Mouse (Mus musculus) limb, embryonic 12.5 days (tissue): ENCODE results near the gene Phf20. TPM values are rescaled to one million over a fixed set of nuclear protein-coding genes. Genes with fewer than 3 reads are reported as not detected.
A peak's percentile ranks its signal among the peaks of the same experiment; 100 is the strongest.
"Not testable (repeated sequence)": the region's sequence is repeated elsewhere in the genome, so short reads cannot be mapped to it uniquely, and the experiment has no call there.

Experiments used
- ATAC-seq: fragments of 200-750 bp; cut with Nextera tagmentation; 2 replicates; pipeline ENCODE4 v1.8.0; 2017; ENCODE audit warnings: low read depth, moderate TSS enrichment; ENCODE audit not compliant: insufficient number of reproducible peaks, insufficient read depth, low FRiP score, low TSS enrichment
- H3K27ac ChIP-seq: fragments of 300-500 bp; sonication (generic); 2 replicates; pipeline ENCODE4 v1.5.1; 2016; ENCODE audit warnings: mild to moderate bottlenecking, moderate library complexity
- H3K27me3 ChIP-seq: fragments of 300-500 bp; sonication (generic); 2 replicates; pipeline ENCODE4 v1.6.1; 2016; ENCODE audit warnings: mild to moderate bottlenecking, moderate library complexity
- H3K36me3 ChIP-seq: fragments of 300-500 bp; sonication (generic); 2 replicates; pipeline ENCODE4 v1.6.1; 2016; ENCODE audit warnings: mild to moderate bottlenecking, moderate library complexity
- H3K4me1 ChIP-seq: fragments of 300-500 bp; sonication (generic); replicated peaks from 2 replicates; pipeline ENCODE4 v1.6.1; 2016
- H3K4me2 ChIP-seq: fragments of 300-500 bp; sonication (generic); 2 replicates; pipeline ENCODE4 v1.6.1; 2016; ENCODE audit warnings: mild to moderate bottlenecking, moderate library complexity
- H3K4me3 ChIP-seq: fragments of 300-500 bp; sonication (generic); replicated peaks from 2 replicates; pipeline ENCODE4 v1.5.1; 2016; ENCODE audit warnings: mild to moderate bottlenecking
- H3K9ac ChIP-seq: fragments of 300-500 bp; sonication (generic); replicated peaks from 2 replicates; pipeline ENCODE4 v1.6.1; 2016; ENCODE audit warnings: mild to moderate bottlenecking, moderate library complexity
- H3K9me3 ChIP-seq: fragments of 300-500 bp; sonication (generic); 2 replicates; pipeline ENCODE4 v1.6.1; 2016; ENCODE audit warnings: mild to moderate bottlenecking, moderate library complexity
- WGBS: fragments of 180-500 bp; shearing (Covaris S2); methylation state at CpG from one replicate; pipeline ENCODE4 v1.1.7; 2016; 5-methylcytosine and 5-hydroxymethylcytosine counted together
- polyA plus RNA-seq: library from polyadenylated mRNA; unstranded; fragments of >200 nt; fragmentation: Nextera tagmentation; extraction: Ambion mirVana; gene quantifications from 2 replicates; pipeline ENCODE4 v1.2.1, GENCODE M21; 2016

Phf20 gene
- polyA plus RNA-seq, 1 experiment from 2014 or later = 84.3 TPM

DNA sequence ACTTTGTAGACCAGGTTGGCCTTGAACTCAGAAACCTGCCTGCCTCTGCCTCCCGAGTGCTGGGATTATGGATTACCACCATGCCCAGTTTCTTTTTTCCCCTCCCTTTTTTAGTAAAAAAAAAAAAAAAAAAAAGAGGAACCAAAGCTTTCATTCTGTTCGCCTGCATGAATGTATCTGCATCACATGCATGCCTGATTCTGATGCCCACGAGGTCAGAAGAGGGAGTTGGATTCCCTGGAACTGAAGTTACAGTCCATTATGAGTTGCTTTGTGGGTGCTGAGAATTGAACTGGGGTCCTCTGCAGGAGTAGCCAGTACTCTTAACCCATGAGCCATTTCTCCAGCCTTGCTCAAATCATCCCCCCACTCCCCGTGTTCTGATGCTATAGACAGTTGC, 5.2 kb downstream of the Phf20 start:
- Histone ChIP-seq H3K27ac (no peak overlapping the region), H3K36me3 (peaks cover 29% of the 10 kb centered on the region)

DNA sequence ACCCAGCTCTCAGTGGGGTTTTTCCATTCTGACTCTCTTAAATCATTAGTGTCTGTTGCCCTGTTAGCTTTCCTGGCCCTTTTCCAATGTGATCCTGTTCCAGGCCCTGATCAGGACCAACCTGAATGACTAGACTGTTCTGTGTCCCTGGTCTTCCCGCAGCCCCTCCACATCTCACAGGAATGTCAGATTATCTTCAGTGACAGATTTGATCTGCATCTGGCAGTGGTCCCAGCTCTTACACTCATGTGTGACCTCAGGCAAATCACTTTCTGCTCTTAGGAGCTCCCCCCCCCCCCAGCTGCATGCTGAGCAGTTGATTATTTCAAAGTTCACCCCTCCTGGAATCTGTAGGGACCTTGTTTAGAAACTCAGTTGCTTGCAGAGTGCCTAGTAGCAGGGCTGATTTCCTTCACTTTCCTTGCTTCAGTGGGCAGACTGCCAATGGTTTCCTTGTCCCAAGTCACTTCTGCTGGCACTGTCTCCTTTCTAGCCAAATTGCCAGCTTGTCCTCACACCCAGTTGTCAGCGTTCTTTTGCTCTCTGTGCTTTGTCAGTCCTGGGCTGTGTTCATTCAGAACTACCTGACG, 6.7 kb downstream of the Phf20 start:
- peaks cover 39% of the 10 kb centered on the region for H3K4me1 ChIP-seq
- ATAC-seq = no peak
- H3K9me3 ChIP-seq = no peaks in the 10 kb centered on the region
- H3K9ac ChIP-seq = no peak overlapping the region
- H3K4me2 ChIP-seq = no peak overlapping the region
- H3K27ac ChIP-seq = peak overlapping the region; percentile 66
- H3K4me3 ChIP-seq = no peak overlapping the region
- H3K36me3 ChIP-seq = peaks cover 39% of the 10 kb centered on the region
- WGBS = 66% methylated on average over 3 of the region's 3 CpGs
- no peaks in the 10 kb centered on the region for H3K27me3 ChIP-seq

More for the DNA sequence above, 5.2 kb downstream of the Phf20 start:
- H3K4me2 ChIP-seq = no peak overlapping the region
- no peak for ATAC-seq
- H3K27me3 ChIP-seq = no peaks in the 10 kb centered on the region
- no peak overlapping the region for H3K4me3 ChIP-seq
- peaks cover 45% of the 10 kb centered on the region for H3K4me1 ChIP-seq
- WGBS = 89% methylated on average over 4 of the region's 4 CpGs
- no peaks in the 10 kb centered on the region for H3K9me3 ChIP-seq
- no peak overlapping the region for H3K9ac ChIP-seq

DNA sequence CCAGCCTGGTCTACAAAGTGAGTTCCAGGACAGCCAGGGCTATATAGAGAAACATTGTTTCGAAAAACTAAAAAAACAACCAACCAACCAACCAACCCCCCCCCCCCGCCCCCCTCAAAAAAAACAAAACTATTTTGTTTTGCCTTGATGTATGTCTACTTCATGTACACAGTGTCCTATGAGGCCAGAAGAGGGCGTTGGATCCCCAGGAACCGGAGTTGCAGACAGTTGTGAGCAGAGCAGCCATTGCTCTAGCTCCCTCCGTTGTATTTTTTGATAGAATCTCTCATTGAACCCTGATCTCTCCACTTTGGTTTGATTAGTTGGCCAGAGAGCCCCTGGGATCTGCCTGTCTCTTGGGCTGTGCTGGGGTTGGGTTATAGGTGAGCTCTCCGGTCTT, 7.7 kb downstream of the Phf20 start:
- H3K4me1 ChIP-seq = peaks cover 33% of the 10 kb centered on the region
- H3K9ac ChIP-seq = no peak overlapping the region
- no peak overlapping the region for H3K4me2 ChIP-seq
- no peak overlapping the region for H3K4me3 ChIP-seq
- no peak for ATAC-seq
- H3K9me3 ChIP-seq = no peaks in the 10 kb centered on the region
- H3K36me3 ChIP-seq = peaks cover 45% of the 10 kb centered on the region
- H3K27me3 ChIP-seq = no peaks in the 10 kb centered on the region
- WGBS = 89% methylated on average over 6 of the region's 6 CpGs
- H3K27ac ChIP-seq = no peak overlapping the region

DNA sequence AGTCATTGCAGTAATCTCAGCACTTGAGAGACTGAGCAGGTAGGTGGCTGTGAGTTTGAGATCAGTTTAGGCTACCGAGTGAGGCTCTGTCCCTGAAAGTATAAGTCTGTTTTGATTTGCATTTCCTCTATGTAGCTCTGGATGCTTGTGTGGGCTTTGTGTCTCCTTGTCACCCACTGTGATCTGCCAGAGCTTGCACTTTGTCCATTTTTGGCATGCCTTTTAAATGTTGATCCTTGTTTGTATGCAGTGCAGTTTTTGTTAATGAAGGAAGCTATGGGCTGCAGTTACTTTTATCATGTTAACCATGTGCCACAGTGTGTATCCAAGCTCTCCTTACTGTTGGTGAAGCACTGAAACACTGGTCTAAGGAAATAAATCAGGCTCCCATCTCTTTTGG, 21.5 kb downstream of the Phf20 start:
- no peaks in the 10 kb centered on the region for H3K4me1 ChIP-seq
- no peak for ATAC-seq
- H3K4me2 ChIP-seq = no peak overlapping the region
- no peaks in the 10 kb centered on the region for H3K9me3 ChIP-seq
- no peak overlapping the region for H3K27ac ChIP-seq
- H3K36me3 ChIP-seq = peaks cover 30% of the 10 kb centered on the region
- 87% methylated on average over 1 of the region's 1 CpGs for WGBS
- H3K4me3 ChIP-seq = no peak overlapping the region
- H3K9ac ChIP-seq = no peak overlapping the region
- H3K27me3 ChIP-seq = no peaks in the 10 kb centered on the region

DNA sequence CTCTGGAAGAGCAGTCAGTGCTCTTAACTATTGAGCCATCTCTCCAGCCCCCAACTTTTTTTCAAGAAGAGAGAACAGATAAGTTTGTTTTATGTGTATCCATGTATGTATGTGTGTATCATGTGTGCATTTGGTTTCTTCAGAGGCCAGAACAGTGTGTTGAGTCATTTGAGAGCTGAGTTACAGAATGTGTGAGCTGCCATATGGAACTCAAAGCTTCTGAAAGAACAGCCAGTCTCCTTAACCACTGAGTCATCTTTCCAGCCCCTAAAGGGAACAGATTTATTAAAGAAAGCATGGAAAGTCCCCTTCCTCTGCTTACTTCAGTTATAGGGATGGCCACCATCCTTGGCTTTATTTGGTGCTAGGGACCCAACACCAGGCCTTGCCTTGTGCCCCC, 25.8 kb downstream of the Phf20 start:
- Histone ChIP-seq H3K4me1 (no peaks in the 10 kb centered on the region), H3K27me3 (no peaks in the 10 kb centered on the region), H3K27ac (no peak overlapping the region), H3K4me3 (no peak overlapping the region), H3K4me2 (no peak overlapping the region), H3K36me3 (peaks cover 55% of the 10 kb centered on the region), H3K9ac (no peak overlapping the region), H3K9me3 (no peaks in the 10 kb centered on the region)
- ATAC-seq = no peak

- Histone ChIP-seq H3K4me2 (no peak overlapping the region), H3K36me3 (peaks cover 56% of the 10 kb centered on the region), H3K4me1 (no peaks in the 10 kb centered on the region), H3K27me3 (no peaks in the 10 kb centered on the region), H3K9me3 (no peaks in the 10 kb centered on the region), H3K4me3 (no peak overlapping the region), H3K27ac (no peak overlapping the region), H3K9ac (no peak overlapping the region)
- no peak for ATAC-seq
- 95% methylated on average over 5 of the region's 5 CpGs for whole genome bisulfite sequencing
Observed at GRCm38 (mm10) chr2:156224043-156224442, 27.8 kb downstream of the Phf20 start.

- 97% methylated on average over 1 of the region's 1 CpGs for WGBS
- H3K27ac ChIP-seq = no peak overlapping the region
- H3K36me3 ChIP-seq = peaks cover 84% of the 10 kb centered on the region
- H3K4me3 ChIP-seq = no peak overlapping the region
- H3K9ac ChIP-seq = no peak overlapping the region
- H3K27me3 ChIP-seq = no peaks in the 10 kb centered on the region
- H3K9me3 ChIP-seq = no peaks in the 10 kb centered on the region
- ATAC-seq = no peak
- no peak overlapping the region for H3K4me2 ChIP-seq
- H3K4me1 ChIP-seq = no peaks in the 10 kb centered on the region
Observed at GRCm38 (mm10) chr2:156227689-156228088, 31.4 kb downstream of the Phf20 start.

DNA sequence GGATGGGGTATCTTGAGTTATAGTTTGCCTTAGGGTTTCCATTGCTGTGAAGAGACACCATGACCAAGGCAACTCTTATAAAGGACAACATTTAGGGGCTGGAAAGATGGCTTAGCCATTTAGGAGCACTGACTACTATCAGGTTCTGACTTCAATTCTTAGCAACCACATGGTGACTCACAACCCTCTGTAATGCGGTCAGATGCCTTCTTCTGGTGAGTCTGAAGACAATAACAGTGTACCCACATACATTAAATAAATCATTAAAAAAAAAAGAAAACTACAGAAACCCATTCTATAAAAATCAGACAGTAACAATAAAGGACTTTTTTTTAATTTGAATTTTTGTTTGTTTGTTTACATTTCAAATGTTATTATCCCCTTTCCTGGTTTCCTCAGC, 32.9 kb downstream of the Phf20 start:
- peaks cover 9% of the 10 kb centered on the region for H3K4me1 ChIP-seq
- no peak overlapping the region for H3K27ac ChIP-seq
- H3K9ac ChIP-seq = no peak overlapping the region
- no peak overlapping the region for H3K4me3 ChIP-seq
- ATAC-seq = no peak
- no peaks in the 10 kb centered on the region for H3K9me3 ChIP-seq
- no peak overlapping the region for H3K4me2 ChIP-seq
- no peaks in the 10 kb centered on the region for H3K27me3 ChIP-seq
- 90% methylated on average over 1 of the region's 1 CpGs for WGBS
- peaks cover 78% of the 10 kb centered on the region for H3K36me3 ChIP-seq

DNA sequence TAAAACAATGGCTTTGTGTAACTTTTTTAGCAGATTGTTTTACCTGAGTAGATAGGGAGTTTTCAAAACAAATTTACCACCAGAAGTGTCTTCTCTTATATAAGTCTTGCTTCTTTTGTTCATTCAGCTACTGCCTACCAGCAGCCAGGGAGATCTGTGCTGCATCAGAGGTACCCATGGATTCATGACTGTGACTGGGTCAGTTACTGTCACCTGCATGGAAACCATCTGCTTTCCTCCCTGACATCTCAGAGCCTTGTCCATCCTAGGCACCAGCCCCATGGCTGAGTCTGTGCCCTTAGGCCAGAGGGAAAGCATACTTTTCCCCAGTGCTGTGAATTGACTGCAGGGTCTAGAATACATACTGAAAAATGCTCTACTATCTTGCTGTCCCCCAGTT, 35.1 kb downstream of the Phf20 start:
- ATAC-seq = no peak
- Histone ChIP-seq H3K27me3 (no peaks in the 10 kb centered on the region), H3K4me1 (peaks cover 9% of the 10 kb centered on the region), H3K27ac (no peak overlapping the region), H3K9me3 (no peaks in the 10 kb centered on the region), H3K4me3 (no peak overlapping the region), H3K9ac (no peak overlapping the region), H3K36me3 (peaks cover 77% of the 10 kb centered on the region), H3K4me2 (no peak overlapping the region)

- ATAC-seq = no peak
- Histone ChIP-seq H3K27me3 (no peaks in the 10 kb centered on the region), H3K4me3 (no peak overlapping the region), H3K27ac (peak overlapping the region; percentile 46; the same call in 1 of the 2 replicates), H3K9ac (no peak overlapping the region), H3K36me3 (peaks cover 73% of the 10 kb centered on the region), H3K4me2 (no peak overlapping the region), H3K4me1 (peaks cover 9% of the 10 kb centered on the region), H3K9me3 (no peaks in the 10 kb centered on the region)
- WGBS = 57% methylated on average over 3 of the region's 3 CpGs
Observed at GRCm38 (mm10) chr2:156233275-156233948, 37.1 kb downstream of the Phf20 start.

GRCm38 (mm10) chr2:156234016-156234415, 37.8 kb downstream of the Phf20 start:
- H3K27ac ChIP-seq, H3K27me3 ChIP-seq, H3K4me3 ChIP-seq, H3K4me1 ChIP-seq, H3K9ac ChIP-seq, H3K9me3 ChIP-seq, H3K4me2 ChIP-seq, ATAC-seq: not testable (repeated sequence)
- H3K36me3 ChIP-seq = peaks cover 72% of the 10 kb centered on the region
- WGBS = 29% methylated on average over 2 of the region's 2 CpGs

DNA sequence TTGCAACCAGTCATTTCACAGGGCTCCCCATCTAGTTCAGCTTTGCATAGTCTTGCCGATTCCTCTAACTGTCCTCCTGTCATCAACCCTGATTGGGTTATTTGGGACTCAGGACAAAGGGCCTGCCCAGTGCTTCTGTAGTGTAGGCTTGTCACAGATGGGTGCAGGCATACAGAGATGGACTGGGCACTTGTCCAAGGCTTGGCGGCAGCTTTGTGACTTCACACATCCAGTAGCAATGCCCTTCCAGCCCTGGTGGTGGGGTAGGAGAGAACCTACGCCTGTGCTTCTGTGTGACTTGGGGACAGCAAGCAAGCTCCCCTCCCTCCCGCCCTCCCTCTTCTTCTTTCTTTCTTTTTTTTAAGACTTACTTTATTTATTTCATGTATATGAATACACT, 39.6 kb downstream of the Phf20 start:
- Histone ChIP-seq H3K9me3 (no peaks in the 10 kb centered on the region), H3K4me1 (peaks cover 9% of the 10 kb centered on the region), H3K36me3 (peaks cover 73% of the 10 kb centered on the region), H3K4me2 (no peak overlapping the region), H3K27me3 (no peaks in the 10 kb centered on the region), H3K27ac (no peak overlapping the region), H3K9ac (no peak overlapping the region), H3K4me3 (no peak overlapping the region)
- WGBS = 92% methylated on average over 4 of the region's 4 CpGs
- no peak for ATAC-seq
